Mouse (Mus musculus) neural tube, embryonic 14.5 days (tissue): Measurements from ENCODE around the gene Olfr1367. TPM values are rescaled to one million over a fixed set of nuclear protein-coding genes. Genes with fewer than 3 reads are reported as not detected.
A peak's percentile ranks its signal among the peaks of the same experiment; 100 is the strongest.

ENCODE experiments used
- ATAC-seq: fragments of 200-750 bp; cut with Nextera tagmentation; 2 replicates; pipeline ENCODE4 v1.8.0; 2017; ENCODE audit warnings: low read depth, mild to moderate bottlenecking, moderate TSS enrichment, moderate library complexity
- H3K27ac ChIP-seq: fragments of 300-500 bp; sonication (generic); 2 replicates; pipeline ENCODE4 v1.5.1; 2014; ENCODE audit warnings: low read depth, mild to moderate bottlenecking, control low read depth, low read length, moderate library complexity, mixed read lengths
- H3K27me3 ChIP-seq: fragments of 300-500 bp; sonication (generic); 2 replicates; pipeline ENCODE4 v1.6.1; 2014; ENCODE audit warnings: low read length; ENCODE audit not compliant: control insufficient read depth, insufficient read depth
- H3K36me3 ChIP-seq: fragments of 300-500 bp; sonication (generic); 2 replicates; pipeline ENCODE4 v1.6.1; 2014; ENCODE audit warnings: low read length, mixed read lengths; ENCODE audit not compliant: control insufficient read depth, insufficient read depth
- H3K4me1 ChIP-seq: fragments of 300-500 bp; sonication (generic); 2 replicates; pipeline ENCODE4 v1.6.1; 2014; ENCODE audit warnings: low read length; ENCODE audit not compliant: control insufficient read depth, insufficient read depth
- H3K4me2 ChIP-seq: fragments of 300-500 bp; sonication (generic); 2 replicates; pipeline ENCODE4 v1.6.1; 2014; ENCODE audit warnings: mild to moderate bottlenecking, low read depth, low read length, control low read depth
- H3K4me3 ChIP-seq: fragments of 300-500 bp; sonication (generic); 2 replicates; pipeline ENCODE4 v1.5.1; 2014; ENCODE audit warnings: low read depth, low read length, control low read depth, mixed read lengths
- H3K9ac ChIP-seq: fragments of 300-500 bp; sonication (generic); replicated peaks from 2 replicates; pipeline ENCODE4 v1.6.1; 2014; ENCODE audit warnings: low read depth, mild to moderate bottlenecking, control low read depth, low read length, mixed read lengths
- H3K9me3 ChIP-seq: fragments of 300-500 bp; sonication (generic); 2 replicates; pipeline ENCODE4 v1.6.1; 2016; ENCODE audit warnings: low read length; ENCODE audit not compliant: control insufficient read depth
- WGBS: fragments of 180-500 bp; shearing (Covaris S2); extraction: QIAGEN DNeasy Blood & Tissue Kit; methylation state at CpG from one replicate; pipeline ENCODE4 v1.1.7; 2014; 5-methylcytosine and 5-hydroxymethylcytosine counted together
- polyA plus RNA-seq: library from polyadenylated mRNA; unstranded; fragments of >200 nt; fragmentation: Nextera tagmentation; extraction: Ambion mirVana; gene quantifications from 2 replicates; pipeline ENCODE4 v1.2.1, GENCODE M21; 2014

The Olfr1367 gene
- not detected in 2 replicates for polyA plus RNA-seq

DNA sequence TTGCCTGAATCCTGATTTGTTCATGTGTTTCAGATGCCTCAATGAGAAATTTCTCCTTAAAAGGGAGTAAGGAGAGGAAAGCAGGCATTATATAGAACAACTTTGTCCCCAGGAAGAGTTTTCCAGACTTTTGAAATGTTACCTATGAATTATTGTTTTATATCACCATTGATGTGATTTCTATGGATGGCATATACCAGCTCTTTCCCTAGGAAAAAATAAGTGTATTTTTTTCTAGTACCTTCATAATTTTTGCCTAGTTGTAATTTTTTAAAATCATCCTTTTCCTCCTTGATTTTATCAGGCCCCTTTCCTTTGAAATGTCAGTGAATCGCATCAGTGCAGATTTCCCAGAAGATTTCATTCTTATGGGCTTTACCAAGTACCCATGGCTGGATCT, at the start of gene Olfr1367:
TSS of gene Olfr1367 (plus strand) at position 301 of the 400 bp plus-strand sequence.
- H3K27ac ChIP-seq, result no peak within 1 kb of the TSS
- no peaks in the 10 kb centered on the region for H3K36me3 ChIP-seq
- 80% methylated on average over 1 of the region's 1 CpGs for WGBS
- ATAC-seq, result no peak
- H3K9ac ChIP-seq, result no peak within 1 kb of the TSS
- H3K27me3 ChIP-seq, result no peaks in the 10 kb centered on the region
- no peak within 1 kb of the TSS for H3K4me2 ChIP-seq
- H3K9me3 ChIP-seq, result no peaks in the 10 kb centered on the region
- no peak within 1 kb of the TSS for H3K4me3 ChIP-seq
- H3K4me1 ChIP-seq, result no peaks in the 10 kb centered on the region

DNA sequence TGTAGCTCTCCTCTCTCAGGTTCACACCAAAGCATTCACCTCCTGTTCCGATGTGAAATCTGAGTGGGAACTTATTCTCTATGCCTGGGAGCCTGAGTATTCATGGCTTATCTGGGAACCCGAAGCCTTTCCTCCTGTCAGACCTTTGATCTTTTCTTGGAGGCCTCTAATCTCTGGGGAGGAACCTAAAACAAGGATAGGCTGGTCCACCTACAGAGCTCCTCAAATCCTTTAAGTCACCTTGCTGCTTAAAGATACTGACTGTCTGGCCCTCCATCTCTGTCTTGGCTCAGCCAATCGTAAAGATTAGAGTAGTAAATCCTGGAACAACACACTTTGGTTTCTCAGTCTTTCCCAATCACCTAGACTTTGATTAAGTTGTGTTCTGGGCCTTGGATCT, 48.2 kb upstream of the Olfr1367 start:
- ATAC-seq, result no peak
- Histone ChIP-seq H3K4me3 (no peak overlapping the region), H3K27ac (no peak overlapping the region), H3K27me3 (no peaks in the 10 kb centered on the region), H3K36me3 (no peaks in the 10 kb centered on the region), H3K4me1 (no peaks in the 10 kb centered on the region), H3K9ac (no peak overlapping the region), H3K4me2 (no peak overlapping the region), H3K9me3 (no peaks in the 10 kb centered on the region)
- WGBS, result 63% methylated on average over 3 of the region's 3 CpGs

DNA sequence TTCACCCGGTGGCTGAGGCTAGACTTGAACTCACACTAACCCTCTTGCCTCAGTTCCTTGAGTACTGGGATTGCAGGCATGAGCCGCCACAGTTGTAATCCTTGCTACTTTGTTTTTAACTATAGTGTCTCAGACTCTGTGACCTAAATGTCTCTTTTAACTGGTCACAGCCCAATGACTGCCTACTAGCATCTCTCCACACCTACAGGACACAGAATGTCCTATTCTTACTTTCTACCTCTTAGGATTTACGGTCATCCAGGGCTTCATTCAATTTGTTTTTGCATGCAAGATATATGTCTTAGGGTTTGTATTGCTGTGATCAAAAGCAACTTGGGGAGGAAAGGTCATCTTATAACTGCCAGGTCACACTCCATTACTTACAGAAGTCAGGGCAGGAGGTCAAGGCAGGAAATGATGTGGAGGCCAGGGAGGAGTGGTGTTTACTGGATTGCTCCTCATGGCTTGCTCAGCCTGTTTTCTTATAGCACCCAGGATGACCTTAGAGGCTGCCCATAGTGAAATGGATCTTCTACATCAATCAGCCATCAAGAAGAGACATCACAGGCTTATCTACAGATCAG, 42.1 kb upstream of the Olfr1367 start:
- ATAC-seq, result no peak
- no peaks in the 10 kb centered on the region for H3K36me3 ChIP-seq
- H3K4me1 ChIP-seq, result no peaks in the 10 kb centered on the region
- no peaks in the 10 kb centered on the region for H3K9me3 ChIP-seq
- H3K9ac ChIP-seq, result no peak overlapping the region
- H3K4me2 ChIP-seq, result no peak overlapping the region
- no peaks in the 10 kb centered on the region for H3K27me3 ChIP-seq
- H3K27ac ChIP-seq, result no peak overlapping the region
- 72% methylated on average over 3 of the region's 3 CpGs for WGBS
- H3K4me3 ChIP-seq, result no peak overlapping the region

DNA sequence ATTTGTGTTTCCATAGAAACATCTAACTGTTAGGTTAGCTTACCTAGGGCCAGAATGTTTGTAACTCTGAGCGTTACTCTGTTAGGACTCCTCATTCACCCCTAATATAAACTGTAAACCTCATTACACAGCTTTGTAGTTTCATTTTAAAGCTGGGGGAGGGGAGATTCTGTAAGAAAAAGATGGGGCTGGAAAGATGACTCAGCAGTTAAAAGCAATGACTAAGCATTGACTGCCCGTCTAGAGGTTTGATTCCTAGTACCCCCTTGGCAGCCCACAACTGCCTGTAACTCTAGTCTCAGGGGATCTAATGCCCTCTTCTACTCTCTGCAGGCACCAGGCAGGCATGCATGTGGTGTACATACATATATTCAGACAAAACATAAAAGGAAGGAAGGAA, 36.9 kb upstream of the Olfr1367 start:
- H3K27me3 ChIP-seq, result no peaks in the 10 kb centered on the region
- H3K4me3 ChIP-seq, result no peak overlapping the region
- no peaks in the 10 kb centered on the region for H3K4me1 ChIP-seq
- H3K4me2 ChIP-seq, result no peak overlapping the region
- no peak for ATAC-seq
- no peaks in the 10 kb centered on the region for H3K36me3 ChIP-seq
- H3K27ac ChIP-seq, result no peak overlapping the region
- 89% methylated on average over 2 of the region's 2 CpGs for WGBS
- H3K9ac ChIP-seq, result no peak overlapping the region
- no peaks in the 10 kb centered on the region for H3K9me3 ChIP-seq

DNA sequence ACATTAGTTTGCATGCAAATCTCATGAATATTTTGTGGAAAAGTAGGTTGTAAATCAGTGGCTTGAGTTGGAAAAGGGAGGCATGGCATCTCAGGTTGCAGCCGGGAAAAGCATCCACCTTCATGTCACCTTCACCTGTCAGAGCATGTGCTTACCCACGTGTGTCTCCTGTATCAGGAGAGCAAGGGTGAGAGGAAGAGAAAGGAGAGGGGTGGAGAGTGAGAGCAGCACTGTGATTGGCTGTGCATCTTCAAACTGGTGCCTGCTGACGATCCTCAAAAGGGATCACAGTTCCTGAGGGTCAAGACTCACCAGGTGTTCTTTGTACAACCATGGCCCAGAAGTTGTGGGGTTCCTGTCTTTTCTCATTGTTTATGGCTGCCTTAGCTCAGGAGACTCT, 34.8 kb upstream of the Olfr1367 start, which contains the start of gene Gpx6:
TSS of gene Gpx6 (plus strand) at position 200 of the 400 bp plus-strand sequence.
- no peaks in the 10 kb centered on the region for H3K4me1 ChIP-seq
- H3K4me2 ChIP-seq, result no peak within 1 kb of the TSS
- ATAC-seq, result no peak
- no peak within 1 kb of the TSS for H3K9ac ChIP-seq
- H3K27ac ChIP-seq, result no peak within 1 kb of the TSS
- H3K27me3 ChIP-seq, result no peaks in the 10 kb centered on the region
- no peak within 1 kb of the TSS for H3K4me3 ChIP-seq
- no peaks in the 10 kb centered on the region for H3K9me3 ChIP-seq
- WGBS, result 22% methylated on average over 3 of the region's 3 CpGs
- H3K36me3 ChIP-seq, result no peaks in the 10 kb centered on the region

DNA sequence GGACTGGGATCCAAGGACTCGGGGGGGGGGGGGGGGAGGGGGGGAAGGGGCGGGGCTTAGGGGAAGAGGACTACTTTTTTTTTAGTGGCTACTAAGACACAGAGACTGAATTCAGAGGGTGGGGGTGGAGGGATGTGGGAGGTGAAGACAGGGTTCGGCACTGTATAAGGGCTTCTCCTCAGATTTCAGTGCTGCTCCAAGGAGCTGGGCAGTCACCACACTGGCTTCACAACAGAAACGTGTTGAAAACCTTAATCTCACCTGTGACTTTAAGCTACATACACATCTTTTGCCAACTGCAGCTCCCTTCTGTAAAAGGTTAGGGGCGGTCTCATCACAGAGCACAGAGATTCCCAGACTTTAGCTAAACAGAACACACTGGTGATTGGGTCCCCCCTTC, 33.9 kb upstream of the Olfr1367 start:
- Histone ChIP-seq H3K4me3 (no peak overlapping the region), H3K27me3 (no peaks in the 10 kb centered on the region), H3K9me3 (no peaks in the 10 kb centered on the region), H3K4me2 (no peak overlapping the region), H3K4me1 (no peaks in the 10 kb centered on the region), H3K36me3 (no peaks in the 10 kb centered on the region), H3K9ac (no peak overlapping the region), H3K27ac (no peak overlapping the region)
- ATAC-seq, result no peak
- WGBS, result 64% methylated on average over 3 of the region's 5 CpGs

DNA sequence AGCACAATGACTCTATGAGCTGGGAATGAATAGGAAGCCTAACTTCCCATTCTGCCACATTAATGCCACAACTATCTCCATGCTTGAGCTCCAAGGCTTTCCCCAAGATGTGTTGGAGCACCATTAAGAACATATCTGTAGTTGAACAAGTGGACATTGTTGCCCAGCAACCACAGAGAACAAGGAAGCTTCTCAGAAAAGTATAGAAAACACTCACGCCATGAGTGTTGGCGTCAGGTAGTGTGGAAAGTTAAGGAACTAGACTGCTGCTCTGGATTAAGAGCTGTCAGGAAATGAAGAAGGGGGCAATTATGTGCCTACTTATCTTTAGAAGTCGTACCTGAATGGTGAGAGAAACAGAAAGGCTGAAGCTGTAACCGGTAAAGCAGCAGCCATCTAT, 32.8 kb upstream of the Olfr1367 start:
- H3K4me2 ChIP-seq, result no peak overlapping the region
- H3K36me3 ChIP-seq, result no peaks in the 10 kb centered on the region
- no peaks in the 10 kb centered on the region for H3K4me1 ChIP-seq
- no peak overlapping the region for H3K27ac ChIP-seq
- no peaks in the 10 kb centered on the region for H3K9me3 ChIP-seq
- H3K4me3 ChIP-seq, result no peak overlapping the region
- no peaks in the 10 kb centered on the region for H3K27me3 ChIP-seq
- no peak for ATAC-seq
- H3K9ac ChIP-seq, result no peak overlapping the region
- 84% methylated on average over 4 of the region's 4 CpGs for WGBS

DNA sequence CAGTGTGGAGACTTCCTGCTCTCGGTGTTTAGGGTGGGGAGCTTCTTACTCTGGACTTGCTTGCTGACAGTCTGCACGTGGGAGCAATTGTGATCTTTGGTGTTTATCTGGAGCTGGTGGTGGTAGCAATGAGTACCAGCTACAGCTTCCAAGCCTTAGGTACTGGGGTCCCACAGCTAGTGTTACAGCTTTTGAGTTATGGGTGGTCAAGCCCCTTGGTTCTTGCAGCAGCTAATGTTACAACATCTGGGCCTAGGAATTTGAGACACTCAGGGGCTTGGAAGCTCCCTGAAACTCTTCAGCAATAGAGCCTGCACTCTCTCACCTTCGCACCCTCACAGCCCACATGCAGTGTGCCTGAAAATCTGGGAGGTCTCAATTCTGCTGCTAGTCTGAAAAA, 26.4 kb upstream of the Olfr1367 start:
- H3K36me3 ChIP-seq, result no peaks in the 10 kb centered on the region
- H3K9ac ChIP-seq, result no peak overlapping the region
- H3K4me2 ChIP-seq, result no peak overlapping the region
- no peaks in the 10 kb centered on the region for H3K27me3 ChIP-seq
- no peaks in the 10 kb centered on the region for H3K9me3 ChIP-seq
- no peak overlapping the region for H3K4me3 ChIP-seq
- H3K27ac ChIP-seq, result no peak overlapping the region
- H3K4me1 ChIP-seq, result no peaks in the 10 kb centered on the region
- WGBS, result 74% methylated on average over 3 of the region's 3 CpGs
- no peak for ATAC-seq

DNA sequence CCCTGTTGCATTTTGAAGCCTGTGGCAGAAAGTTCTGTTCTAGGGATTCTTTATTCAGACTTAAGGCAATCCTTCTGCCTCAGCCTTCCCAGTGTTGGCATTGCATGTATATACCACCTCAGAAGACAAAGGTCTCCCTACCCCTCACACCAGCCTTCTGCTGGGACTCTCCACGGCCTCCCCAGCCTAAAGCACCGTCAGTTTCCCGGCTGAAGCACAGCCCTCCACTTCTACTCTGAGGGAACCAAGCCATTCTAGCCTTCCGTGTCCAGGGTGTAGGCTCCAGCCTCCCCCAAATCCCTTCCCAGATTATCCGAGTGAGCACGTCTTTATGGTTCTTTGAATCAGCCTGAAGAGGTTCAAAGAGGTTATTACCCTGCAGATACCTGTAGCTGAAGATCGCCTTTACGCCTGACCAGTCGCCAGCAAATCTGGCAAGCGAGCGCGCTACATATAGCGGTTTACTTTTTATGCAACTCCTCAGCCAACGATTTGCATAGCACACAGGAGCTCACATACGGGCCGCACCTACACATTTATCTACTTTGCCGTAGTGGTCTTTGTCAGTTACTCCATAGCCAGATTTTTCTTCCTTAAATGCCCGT, 24.7 kb upstream of the Olfr1367 start:
- H3K9ac ChIP-seq, result no peak overlapping the region; the same call in 1 of the 2 replicates
- peak overlapping the region; percentile 47 for H3K4me2 ChIP-seq
- H3K27ac ChIP-seq, result no peak overlapping the region
- peak overlapping the region; percentile 27 for H3K4me3 ChIP-seq
- ATAC-seq, result 0 out of 2 replicates have a peak, but pooled peaks have one; percentile 15
- WGBS, result 3% methylated on average over 18 of the region's 18 CpGs
- H3K9me3 ChIP-seq, result no peaks in the 10 kb centered on the region
- H3K27me3 ChIP-seq, result no peaks in the 10 kb centered on the region
- no peaks in the 10 kb centered on the region for H3K36me3 ChIP-seq
- no peaks in the 10 kb centered on the region for H3K4me1 ChIP-seq
